Mouse (Mus musculus): Measurements from ENCODE around the gene Cfap69. TPM values are rescaled to one million over a fixed set of nuclear protein-coding genes. Genes with fewer than 3 reads are reported as not detected.

The Cfap69 gene
- polyA plus RNA-seq (2012; ENCODE audit: low replicate concordance), result not detected in 2 replicates

DNA sequence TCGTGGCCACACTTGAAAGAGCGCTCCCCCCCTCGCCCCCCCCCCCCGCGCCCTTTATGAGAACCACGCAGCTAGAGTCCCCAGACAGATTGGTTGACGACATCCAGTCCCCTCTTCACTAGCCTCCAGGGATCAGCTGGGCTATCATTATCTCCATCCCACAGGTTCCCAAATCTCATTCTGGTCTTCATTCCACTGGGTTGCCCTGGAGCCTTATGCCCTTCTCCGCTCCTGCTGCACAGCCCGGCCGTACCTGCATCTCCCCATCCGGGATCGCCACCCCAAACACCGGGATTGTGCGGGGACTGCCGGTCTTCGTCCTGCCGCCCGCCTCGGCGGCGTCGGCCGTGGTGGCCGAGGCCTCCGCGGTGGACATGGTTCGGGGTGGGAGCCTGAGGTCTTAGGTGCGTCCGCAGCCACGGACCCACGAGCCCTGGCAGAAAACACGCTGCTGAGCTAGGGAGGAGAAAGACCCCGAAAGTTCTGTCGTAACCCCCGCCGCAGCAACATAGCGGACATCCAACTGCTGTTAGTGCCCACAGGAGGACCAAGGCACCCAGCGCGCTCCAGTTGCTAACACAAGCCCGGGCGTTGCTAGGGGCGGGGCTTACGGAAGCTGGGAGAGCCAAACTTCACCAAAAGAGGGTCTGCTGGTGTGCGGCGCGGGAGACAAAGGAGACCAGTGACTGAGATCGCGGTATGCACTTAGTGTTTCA, at the start of gene Cfap69:
TSS of gene Cfap69 (minus strand) at position 585 of the 716 bp plus-strand sequence.

DNA sequence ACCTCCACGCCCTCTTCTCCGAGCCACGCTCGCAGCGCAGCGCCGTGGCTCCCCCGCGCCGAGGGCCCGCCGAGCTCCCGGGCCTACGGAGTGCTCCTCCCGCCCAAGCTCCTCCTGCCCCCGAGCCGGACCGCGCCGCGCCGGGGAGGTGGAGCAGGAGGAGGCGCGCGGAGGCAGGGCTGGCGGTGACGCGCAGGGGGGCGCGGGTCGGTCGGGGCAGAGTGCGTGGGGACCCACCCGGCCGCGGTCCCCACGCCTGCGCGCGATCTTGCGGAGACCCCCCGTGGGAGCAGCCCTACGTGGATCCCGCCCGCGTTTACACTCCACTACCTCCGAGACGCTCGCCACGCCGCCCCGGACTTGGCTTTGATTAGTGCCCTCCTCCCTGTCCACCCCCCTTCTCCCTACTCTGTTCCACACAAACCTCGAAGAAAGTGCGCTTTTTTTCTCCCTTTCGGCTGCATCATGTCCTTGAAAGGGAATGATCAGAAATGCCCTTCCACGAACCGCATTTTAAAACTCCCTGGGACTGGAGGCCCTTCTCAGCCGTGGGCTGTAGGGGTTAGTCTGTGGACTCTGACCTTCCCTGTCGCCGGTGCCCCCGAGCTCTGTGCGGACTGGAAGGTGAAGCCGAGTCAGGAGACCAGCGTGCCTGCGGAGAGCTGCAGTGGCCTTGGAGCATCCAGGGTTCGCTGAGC, 30.1 kb upstream of the Cfap69 start, which contains the start of gene Steap2:
TSS of gene Steap2 (minus strand) at position 623 of the 698 bp plus-strand sequence.

DNA sequence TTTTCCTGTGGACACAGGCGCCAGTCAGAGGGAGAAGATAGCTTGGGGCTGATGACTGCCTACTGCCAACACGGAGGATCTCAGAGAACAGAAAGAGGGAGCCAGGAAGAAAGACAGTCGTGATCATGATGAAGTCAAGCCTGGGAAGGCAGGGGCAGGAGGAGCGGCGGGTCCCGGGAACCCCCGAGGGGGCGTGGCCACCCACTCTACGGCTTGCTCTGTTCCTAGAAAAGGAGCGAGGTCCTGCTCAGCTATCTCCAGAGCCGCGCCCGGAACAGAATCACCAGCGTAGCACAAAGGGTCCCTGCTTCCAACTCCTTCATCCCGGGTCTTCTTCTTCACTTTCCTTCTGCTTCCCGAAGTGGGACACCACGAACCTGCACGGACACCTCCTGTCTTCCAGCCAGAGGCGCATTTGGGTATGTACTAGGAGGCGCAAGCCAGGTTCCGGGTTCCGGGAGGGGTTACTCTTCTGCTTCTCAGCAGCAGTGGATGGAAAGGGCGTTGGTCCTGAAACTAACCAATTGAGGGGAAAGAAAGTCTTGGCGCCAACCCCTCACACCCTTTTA, 90.2 kb downstream of the Cfap69 start, which contains the start of gene Gm8773:
TSS of gene Gm8773 (plus strand) at position 51 of the 569 bp plus-strand sequence.

DNA sequence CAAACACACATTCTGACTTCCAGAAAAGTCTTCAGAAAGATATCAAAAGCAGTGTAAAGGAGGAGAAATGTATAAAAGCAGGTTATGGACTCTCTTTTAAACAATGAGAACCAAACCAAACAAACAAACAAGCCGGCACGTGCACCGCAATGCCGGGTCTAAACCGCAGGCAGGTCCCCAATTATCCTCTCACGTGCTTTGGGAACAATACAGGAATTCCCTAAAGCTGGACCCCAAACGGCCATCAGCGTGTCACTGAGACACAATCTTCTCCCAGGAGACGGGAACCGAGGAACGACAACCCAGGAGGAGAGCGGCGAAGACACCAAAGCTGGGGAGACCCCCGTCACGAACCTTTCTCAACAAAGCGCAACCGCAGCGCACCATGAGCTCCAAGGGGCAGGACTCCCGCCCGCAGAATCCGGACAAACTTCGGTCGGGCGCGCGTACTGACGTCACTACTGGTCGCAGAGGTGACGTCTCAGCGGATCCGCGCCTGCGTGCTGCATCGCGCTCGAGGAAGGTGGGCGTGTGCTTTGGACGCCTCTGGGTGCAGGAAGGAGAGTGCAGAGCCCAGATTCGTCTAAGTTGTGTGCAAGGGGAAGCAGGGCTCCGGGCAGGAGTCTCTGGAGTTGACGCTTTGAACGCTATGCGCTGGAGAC, 104.8 kb downstream of the Cfap69 start, which contains the start of gene Gtpbp10:
TSS of gene Gtpbp10 (minus strand) at position 460 of the 662 bp plus-strand sequence.

Other genes with a start within 250 kb of the Cfap69 start
- 0.89 and 1.1 TPM in 2 replicates for gene Cdk14, start 243.9 kb downstream of the Cfap69 start, polyA plus RNA-seq (2012; ENCODE audit: low replicate concordance)
- gene 1700015F17Rik, start 185.1 kb downstream of the Cfap69 start, polyA plus RNA-seq (2012; ENCODE audit: low replicate concordance), result not detected in 2 replicates
- gene Cldn12, start 149.3 kb downstream of the Cfap69 start, polyA plus RNA-seq (2012; ENCODE audit: low replicate concordance), result 0.66 and 3.9 TPM in 2 replicates
- 0.12 and 0.71 TPM in 2 replicates for gene Gtpbp10, start 104.7 kb downstream of the Cfap69 start, polyA plus RNA-seq (2012; ENCODE audit: low replicate concordance)
- not detected in 2 replicates for gene Gm8773, start 90.4 kb downstream of the Cfap69 start, polyA plus RNA-seq (2012; ENCODE audit: low replicate concordance)
- 0.01 TPM in 1 of 2 replicates, not detected in the other for gene Steap2, start 30.3 kb upstream of the Cfap69 start, polyA plus RNA-seq (2012; ENCODE audit: low replicate concordance)
- not detected in 2 replicates for gene Steap1, start 85.1 kb upstream of the Cfap69 start, polyA plus RNA-seq (2012; ENCODE audit: low replicate concordance)